Mouse (Mus musculus) lung, adult 18-20 months (tissue): Measurements from ENCODE around the gene Trpm4.

Experiments
- DNase-seq, 2 experiments: peaks; one replicate each; pipeline ENCODE4 v3.0.0; 2022; ENCODE audit warnings: mixed read lengths in 2 of 2

Gene Trpm4

GRCm38 (mm10) chr7:45346905-45347304, 13.3 kb upstream of the Trpm4 start:
- no peak for DNase-seq

GRCm38 (mm10) chr7:45343543-45343942, 10.0 kb upstream of the Trpm4 start:
- no peak for DNase-seq

- no peak for DNase-seq
Measured at GRCm38 (mm10) chr7:45342081-45342480, 8.5 kb upstream of the Trpm4 start.

- DNase-seq = peak; percentile 80 to 91
Measured at GRCm38 (mm10) chr7:45341303-45341702, 7.7 kb upstream of the Trpm4 start.

- peak; percentile 76 to 79 for DNase-seq
Measured at GRCm38 (mm10) chr7:45340669-45341068, 7.1 kb upstream of the Trpm4 start.

GRCm38 (mm10) chr7:45340066-45340442, 6.5 kb upstream of the Trpm4 start:
- DNase-seq = no peak

- peak; percentile 78 to 81 for DNase-seq
Measured at GRCm38 (mm10) chr7:45339410-45340065, 6.0 kb upstream of the Trpm4 start.

- peak; percentile 73 to 77 for DNase-seq
Measured at GRCm38 (mm10) chr7:45338161-45338911, 4.8 kb upstream of the Trpm4 start.

- DNase-seq = no peak
Measured at GRCm38 (mm10) chr7:45337469-45337868, 3.9 kb upstream of the Trpm4 start.

- DNase-seq = no peak
Measured at GRCm38 (mm10) chr7:45336319-45336718, 2.7 kb upstream of the Trpm4 start.

GRCm38 (mm10) chr7:45335056-45335455, 1.5 kb upstream of the Trpm4 start, which contains the start of gene Hrc:
Gene Hrc (plus strand): TSS chr7:45335290.
- no peak for DNase-seq

- no peak for DNase-seq
Measured at GRCm38 (mm10) chr7:45334605-45335004, 1.0 kb upstream of the Trpm4 start.

GRCm38 (mm10) chr7:45332685-45333425, 725 bp downstream of the Trpm4 start:
- DNase-seq = peak; percentile 72 to 79

- DNase-seq = no peak
Measured at GRCm38 (mm10) chr7:45331502-45331901, 2.1 kb downstream of the Trpm4 start.

- DNase-seq = no peak
Measured at GRCm38 (mm10) chr7:45328841-45329475, 4.6 kb downstream of the Trpm4 start.

- no peak for DNase-seq
Measured at GRCm38 (mm10) chr7:45325800-45326199, 7.8 kb downstream of the Trpm4 start.

- DNase-seq = no peak
Measured at GRCm38 (mm10) chr7:45323069-45323468, 10.5 kb downstream of the Trpm4 start.

GRCm38 (mm10) chr7:45322245-45322644, 11.3 kb downstream of the Trpm4 start:
- DNase-seq = no peak

- peak in 1 of 2 experiments; percentile 34 for DNase-seq
Measured at GRCm38 (mm10) chr7:45316536-45316935, 17.0 kb downstream of the Trpm4 start.

GRCm38 (mm10) chr7:45315182-45315701, 18.3 kb downstream of the Trpm4 start:
- DNase-seq = no peak

GRCm38 (mm10) chr7:45313495-45313894, 20.1 kb downstream of the Trpm4 start:
- DNase-seq = no peak

- DNase-seq = peak in 1 of 2 experiments; percentile 17
Measured at GRCm38 (mm10) chr7:45312686-45313453, 20.7 kb downstream of the Trpm4 start.
